Mouse (Mus musculus) cerebellum, adult 9-10 months (tissue): ENCODE measurements around the gene Arhgap21.

Source experiments
- DNase-seq: peaks from one replicate; pipeline ENCODE4 v3.0.0; 2022

Arhgap21 gene

DNA sequence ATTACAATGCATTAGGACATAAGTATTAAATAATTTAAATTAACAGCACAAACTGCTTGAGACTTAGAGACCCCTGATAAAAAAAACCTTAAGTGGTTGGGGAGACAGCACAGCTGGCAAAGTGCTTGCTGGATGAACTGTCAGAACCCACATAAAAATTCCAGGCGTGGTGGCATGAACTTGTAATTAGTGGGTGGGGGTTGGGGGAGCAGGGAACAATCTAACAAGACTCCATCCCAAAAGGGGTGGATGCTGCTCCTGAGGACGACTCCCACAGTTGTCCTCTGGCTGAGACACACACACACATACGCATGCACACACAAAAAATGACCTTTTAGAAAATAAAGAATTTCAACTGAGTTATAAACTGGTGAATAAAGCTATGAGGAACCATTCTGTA lies 79.9 kb downstream of the Arhgap21 start:
- DNase-seq = no peak

DNA sequence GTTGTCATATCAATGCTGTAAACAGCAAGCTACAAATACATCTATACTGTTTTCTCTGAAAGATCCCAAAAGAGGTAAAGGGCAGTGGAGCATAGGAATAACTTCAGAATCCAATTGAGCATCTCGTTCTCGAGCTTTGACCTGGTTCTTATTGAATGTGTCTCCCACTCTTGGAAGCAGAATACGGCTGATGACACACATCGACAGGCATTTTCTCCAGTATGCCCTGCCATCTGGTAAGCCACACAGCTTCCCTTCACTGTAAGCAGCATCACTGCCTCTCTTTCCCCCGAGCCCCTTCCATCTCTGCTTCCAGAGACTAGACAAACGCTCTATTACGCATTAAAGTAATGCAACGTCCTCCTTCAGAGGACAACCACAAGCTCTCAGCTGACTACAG lies 85.4 kb downstream of the Arhgap21 start:
- DNase-seq = no peak

DNA sequence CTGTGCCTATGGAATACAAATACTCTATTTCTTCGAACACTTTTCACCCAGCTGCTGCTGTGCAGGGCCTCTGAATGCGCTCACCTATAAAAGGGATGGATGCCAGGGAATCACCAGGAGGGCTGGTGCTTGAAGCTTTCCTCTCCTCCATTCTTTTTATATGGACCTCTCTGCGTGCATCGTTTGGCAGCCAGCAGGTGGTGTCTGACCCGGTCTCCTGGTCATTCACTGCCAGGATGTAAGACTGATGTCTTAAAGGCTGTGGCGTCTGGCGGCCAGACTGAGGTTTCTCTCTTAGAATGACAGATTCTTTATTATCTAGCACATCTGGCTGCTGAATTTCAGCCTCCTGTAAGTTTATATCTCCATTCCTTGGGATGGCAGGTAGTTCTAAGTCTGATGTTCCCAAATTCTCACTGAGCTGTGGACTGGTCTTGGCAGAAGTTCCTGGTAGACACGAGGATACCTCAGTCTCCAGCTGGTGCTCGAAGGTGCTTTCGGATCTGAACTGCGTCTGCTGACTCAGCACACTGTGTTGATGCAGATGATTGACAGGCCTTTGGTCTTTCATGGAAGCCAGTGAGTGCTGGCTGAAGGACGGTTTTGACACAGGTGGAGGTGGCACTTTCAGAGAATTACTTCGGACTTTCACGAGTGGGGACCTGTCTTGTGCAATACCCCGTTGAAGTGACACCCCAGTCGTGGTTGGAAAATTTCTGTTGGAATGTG lies 88.6 kb downstream of the Arhgap21 start:
- no peak for DNase-seq

DNA sequence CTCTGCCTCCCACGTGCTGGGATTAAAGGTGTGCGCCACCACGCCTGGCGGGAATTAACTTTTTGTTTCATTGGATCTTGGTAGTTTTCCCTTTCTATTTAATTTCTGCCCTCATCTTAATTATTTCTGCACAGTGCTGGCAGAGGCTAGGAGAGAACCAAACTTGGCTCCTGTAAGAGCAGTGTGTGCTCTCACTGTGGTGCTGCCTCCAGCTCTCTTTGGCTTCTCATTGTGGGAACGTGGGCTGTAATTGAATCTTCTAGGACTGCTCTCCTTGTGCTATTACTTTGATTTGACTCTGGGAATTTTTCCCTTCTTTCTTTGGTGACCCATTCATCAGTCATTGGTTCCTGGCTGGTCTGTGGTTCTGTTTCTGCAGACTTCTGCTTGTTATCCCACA lies 94.1 kb downstream of the Arhgap21 start:
- DNase-seq = no peak

DNA sequence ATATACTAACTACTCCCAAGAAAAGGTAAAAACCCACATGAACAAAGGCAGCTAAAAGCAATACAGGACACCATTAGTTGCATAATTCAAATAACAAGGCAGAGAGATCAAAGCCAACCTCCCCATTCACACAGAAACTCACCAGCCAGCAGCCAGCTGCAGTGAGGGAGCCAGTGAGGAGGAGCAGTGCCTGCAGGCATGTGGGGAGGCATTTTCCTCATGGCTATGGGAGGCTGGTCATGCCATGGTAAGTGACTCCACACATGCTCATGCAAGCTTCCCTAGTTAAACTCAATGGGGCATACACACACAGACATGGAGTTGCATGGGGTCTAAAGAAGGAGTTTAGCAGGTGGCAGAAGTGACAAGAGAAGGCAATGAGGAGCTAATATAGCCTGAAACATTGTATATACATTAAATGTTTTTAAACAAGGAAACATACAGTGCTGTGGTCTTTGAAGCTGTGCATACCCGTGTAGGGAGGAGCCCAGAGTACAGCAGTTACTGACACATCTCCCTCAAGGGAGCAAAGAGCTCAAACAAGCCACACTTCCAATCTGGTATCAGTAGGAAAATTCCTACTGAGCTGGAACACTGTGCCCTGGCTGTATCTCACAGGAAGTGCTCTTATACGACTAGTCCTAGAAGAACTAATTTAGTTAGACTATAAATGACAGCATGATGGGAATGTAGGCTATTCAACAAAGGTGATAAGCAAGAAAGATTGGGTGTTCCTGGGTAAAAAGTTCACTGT lies 99.3 kb downstream of the Arhgap21 start:
- DNase-seq = no peak

DNA sequence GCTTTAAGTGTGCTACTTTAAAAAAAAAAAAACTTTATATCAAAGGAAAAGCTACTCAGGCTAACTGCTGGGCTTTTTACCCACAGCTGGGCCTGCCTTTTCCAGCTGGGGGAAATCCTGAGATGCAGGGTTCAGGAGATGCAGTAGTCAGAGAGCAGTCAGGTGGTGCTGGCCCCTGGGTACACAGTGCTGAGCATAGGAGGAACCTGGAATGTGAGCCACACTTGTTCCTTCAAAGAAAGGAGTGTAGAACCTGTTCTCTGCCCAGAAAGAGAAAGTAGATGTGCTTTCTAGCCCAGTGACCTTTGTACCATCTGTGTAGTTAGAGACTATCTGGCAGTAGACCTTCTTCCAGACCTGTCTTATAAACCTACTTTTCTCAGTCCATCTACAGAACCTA lies 100.6 kb downstream of the Arhgap21 start:
- no peak for DNase-seq

DNA sequence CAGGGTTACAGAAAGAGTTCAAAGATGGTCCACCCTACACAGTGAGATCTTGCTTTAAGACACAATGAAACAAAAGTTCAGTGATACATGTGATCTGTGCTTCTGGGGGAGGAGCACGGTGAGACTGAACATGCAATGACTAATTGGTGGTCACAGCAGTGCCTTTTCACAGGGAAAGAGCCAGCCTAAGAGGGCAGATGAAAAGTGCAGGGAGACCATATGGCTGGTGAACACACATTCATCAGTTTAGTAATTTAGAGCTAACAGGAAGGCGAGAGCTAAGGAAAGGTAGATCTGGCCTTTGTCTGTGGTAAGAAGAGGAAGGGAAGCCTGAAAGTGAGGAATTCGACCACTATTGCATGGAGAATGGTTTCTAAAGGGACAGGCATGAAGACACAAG lies 102.9 kb downstream of the Arhgap21 start:
- DNase-seq = peak; percentile 44

DNA sequence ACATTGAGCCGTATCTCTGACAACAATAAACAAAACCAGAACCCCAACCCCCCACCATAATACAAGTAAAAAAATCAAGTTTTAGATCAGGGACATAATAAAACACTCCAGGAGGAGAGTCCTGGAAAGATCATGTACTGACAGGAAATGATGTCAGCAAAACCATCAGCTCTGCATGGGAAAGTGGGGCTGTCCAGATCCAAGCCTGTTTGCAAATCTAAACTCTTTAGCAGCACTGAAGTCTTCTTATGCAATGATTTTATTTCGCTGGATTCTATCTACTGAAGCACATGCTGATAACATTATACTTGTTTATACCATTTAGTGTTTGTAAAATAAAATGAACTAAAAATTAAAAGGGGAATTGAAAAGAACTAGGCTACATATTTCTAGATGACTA lies 104.1 kb downstream of the Arhgap21 start:
- DNase-seq = no peak

DNA sequence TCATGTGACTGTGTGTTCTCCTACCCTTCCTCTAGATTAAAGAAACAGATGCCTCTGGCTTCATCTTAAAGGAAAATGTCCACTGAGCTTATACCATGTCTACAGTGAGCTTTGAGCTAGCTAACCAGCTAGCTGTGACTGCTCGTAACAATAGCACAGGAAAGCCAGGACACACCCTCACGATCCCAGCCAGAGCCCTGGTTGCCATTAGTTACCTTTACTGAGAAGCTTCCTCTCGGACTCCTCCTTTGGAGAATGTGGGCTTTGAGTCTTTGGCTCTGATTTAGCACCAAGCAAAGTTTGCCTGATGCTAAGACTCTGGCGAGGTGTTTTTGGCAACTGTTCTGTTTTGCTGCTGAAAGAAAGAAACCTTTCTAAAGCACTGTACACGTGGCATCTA lies 107.9 kb downstream of the Arhgap21 start:
- DNase-seq = no peak

DNA sequence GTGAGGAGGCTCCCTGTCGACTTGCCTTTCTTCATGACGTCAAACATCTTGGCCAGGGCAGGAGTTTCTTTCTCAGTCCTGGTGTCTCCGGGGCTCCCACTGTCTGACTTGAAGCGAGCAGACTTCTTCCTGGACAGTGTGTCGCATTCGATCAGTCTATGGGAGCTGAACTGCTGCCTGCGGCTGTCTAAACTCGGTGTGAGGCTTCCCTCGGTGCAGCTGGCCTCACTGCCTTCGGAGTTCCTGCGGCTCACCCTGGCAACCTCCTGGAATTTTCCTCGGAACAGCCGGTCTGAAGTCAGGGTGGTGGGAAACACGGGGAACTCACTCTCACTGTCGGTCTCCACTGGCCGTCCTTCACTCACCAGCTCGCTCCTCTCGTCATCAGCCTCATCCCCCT lies 119.3 kb downstream of the Arhgap21 start:
- DNase-seq = peak; percentile 46

DNA sequence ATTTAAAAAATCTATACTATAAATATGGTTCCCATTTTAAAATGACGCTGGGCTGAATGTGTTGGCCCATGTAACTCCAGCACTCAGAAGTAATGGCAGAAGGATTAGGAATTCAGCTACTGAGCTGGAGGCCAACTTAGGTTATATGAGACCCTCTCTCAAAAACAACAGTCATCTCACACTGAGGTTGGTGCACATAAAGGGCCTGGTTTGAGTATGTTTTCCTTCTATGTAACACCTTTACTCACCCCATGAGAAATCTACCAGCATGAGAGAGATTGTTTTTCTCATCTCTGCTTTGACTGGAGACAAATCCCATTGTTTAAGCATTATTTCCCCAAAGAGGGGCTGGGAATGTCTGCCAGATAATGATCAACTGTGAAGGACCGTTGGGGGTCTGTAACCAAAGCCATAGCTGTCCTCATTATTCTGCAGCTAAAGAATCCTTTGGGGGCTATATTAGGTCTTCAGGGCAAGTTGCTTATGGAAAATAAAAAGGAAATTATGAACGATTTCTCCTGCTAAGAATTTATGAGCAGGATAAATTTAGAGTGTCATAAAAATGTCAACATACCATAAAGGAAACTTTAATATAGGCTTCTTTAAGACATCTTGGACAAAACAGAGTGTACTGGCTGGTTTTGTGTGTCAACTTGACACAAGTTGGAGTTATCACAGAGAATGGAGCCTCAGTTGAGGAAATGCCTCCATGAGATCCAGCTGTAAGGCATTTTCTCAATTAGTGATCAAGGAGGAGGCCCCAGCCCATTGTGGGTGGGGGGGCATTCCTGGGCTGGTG lies 136.9 kb downstream of the Arhgap21 start:
- DNase-seq = no peak

DNA sequence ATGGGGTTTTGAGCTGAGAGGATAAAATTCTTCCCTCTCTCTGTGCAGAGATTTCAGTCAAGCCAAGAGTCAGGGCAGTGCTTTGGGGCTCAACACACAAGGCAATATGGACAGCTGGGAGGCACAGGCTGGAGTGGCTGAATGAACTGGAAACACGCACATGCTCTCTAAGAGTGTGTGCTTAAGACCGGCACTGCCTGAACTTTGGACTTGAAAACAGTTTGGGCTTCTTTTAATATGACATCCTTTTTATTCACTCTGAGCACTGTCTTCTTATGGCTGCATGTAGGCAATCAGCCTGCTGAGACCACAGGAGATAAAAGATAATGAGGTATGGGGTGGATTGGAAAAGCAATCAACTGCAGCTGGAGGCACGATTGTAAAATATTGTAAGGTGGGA lies 137.8 kb downstream of the Arhgap21 start:
- no peak for DNase-seq

DNA sequence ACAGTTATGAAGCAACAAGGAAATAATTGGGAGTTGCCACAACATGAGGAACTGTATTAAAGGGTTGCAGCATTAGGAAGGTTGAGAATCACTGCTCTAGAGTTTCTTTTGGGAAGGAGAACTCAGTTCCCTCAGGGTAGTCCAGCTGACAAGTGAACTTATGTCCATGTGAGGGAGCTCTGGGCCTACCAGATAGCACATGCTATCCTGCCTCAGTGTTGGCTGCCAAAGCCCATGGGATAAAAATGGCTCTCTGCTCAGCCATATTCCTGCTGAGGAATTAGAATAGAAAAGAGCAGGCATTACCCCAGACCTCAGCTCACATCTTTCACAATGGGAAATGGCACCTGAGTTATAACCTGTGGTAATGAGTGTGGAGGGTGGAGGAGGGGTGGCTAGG lies 142.4 kb downstream of the Arhgap21 start:
- no peak for DNase-seq

DNA sequence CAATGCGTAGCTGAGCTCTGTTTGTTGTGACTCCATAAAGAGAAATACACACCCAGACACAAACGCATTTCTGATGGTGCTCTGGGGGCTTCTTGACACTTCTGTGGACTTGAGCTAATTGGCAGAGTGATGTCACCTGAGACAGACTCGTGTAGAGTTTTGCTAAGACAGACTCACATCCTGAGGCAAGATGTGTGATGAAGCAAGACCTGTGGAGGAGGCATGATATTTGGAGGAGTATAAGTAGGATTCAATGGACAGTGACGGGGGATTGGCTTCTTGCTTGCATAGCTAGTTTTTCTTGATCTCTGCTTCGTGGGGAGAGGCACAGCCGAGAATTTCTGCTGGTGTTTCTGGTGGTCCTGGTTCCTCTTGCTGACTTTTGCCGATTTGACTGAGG lies 150.5 kb downstream of the Arhgap21 start:
- no peak for DNase-seq

DNA sequence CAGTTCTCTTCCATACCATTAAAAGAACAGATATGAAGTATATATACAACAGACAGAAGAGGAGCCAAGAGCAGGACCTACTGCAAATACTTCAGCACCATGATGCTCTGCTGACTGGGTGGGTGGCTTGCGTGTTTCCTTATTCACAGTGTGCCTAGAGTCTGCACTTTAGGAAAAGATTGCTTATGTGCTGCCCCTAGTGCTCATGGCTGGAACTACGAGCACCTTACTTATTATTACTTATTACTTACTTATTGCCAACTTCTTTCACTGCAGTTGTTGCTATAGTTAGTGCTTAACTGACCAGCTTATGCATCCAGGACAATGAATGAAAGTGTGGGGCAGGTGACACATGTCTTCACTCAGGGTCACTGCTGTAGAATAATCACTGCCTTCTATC lies 154.7 kb downstream of the Arhgap21 start:
- no peak for DNase-seq

DNA sequence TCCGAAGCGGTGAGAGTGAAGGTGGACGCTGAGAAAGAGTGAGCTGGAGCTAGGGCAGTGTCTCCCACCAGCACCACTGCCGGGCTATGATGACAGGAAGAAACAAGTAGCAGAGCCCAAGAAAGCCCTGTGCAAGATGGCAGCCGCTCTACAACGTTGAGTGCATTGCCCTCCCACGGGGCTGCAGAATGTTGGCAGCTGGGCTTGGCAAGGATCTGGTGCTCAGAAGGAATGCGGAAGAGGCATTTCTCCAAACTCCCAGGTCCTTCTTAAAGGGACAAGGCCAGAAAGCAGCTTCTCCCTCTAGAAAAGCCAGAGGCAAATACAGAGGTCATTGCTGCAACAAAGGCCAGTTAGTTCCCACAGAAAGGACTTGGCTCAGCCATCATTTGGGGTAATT lies 157.2 kb downstream of the Arhgap21 start:
- DNase-seq = no peak

DNA sequence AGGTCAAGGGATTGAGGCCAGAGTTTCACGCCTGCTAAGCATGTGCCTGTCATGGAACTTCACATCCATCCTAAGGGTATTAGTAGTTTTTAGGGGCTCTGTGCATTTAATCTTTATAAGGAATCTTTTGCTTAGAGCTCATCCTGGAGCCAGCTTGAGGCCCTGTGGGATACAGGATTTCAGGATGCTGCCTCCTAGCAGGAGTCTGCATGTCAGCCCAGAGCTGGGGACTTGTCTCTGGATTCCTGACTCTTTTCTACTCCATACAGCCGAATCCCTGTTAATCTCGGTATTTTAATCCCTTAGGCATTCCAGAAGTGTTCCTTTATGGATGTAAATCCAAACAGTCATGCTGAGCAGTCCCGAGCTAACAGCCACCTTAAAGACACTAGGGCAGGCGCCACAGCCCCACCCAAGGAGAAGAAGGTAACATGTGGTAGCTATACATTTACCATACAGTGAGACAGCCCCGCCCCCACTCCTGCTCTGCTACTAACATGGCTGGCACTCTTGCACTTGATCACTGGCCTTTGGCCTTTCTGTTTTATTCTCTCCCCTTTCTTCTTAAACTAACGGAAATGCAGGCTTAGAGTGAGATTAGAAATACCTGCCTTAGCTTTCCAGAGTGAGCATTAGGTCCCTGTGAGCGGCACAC lies 167.3 kb downstream of the Arhgap21 start:
- DNase-seq = peak; percentile 34
